Mouse (Mus musculus): ENCODE measurements around the gene Ccdc8.
A peak's percentile ranks its signal among the peaks of the same experiment; 100 is the strongest.

The Ccdc8 gene

GRCm38 (mm10) chr7:16976298-16976697, 16.2 kb upstream of the Ccdc8 start:
- DNase-seq (ENCODE audit: low read depth, low spot score), result no peak

- DNase-seq (ENCODE audit: low read depth, low spot score), result no peak
Observed at GRCm38 (mm10) chr7:16978173-16978572, 14.3 kb upstream of the Ccdc8 start.

- no peak for DNase-seq (ENCODE audit: low read depth, low spot score)
Observed at GRCm38 (mm10) chr7:16978593-16978992, 13.9 kb upstream of the Ccdc8 start.

GRCm38 (mm10) chr7:16980348-16980747, 12.2 kb upstream of the Ccdc8 start:
- DNase-seq (ENCODE audit: low read depth, low spot score), result peak; percentile 57

- DNase-seq (ENCODE audit: low read depth, low spot score), result no peak
Observed at GRCm38 (mm10) chr7:16982859-16983568, 9.5 kb upstream of the Ccdc8 start, which contains the start of gene Gm42372. Gm42372 (plus strand) TSS chr7:16983086.

- DNase-seq (ENCODE audit: low read depth, low spot score), result no peak
Observed at GRCm38 (mm10) chr7:16987541-16988149, 4.9 kb upstream of the Ccdc8 start.

- no peak for DNase-seq (ENCODE audit: low read depth, low spot score)
Observed at GRCm38 (mm10) chr7:16988405-16988804, 4.1 kb upstream of the Ccdc8 start.

GRCm38 (mm10) chr7:16990006-16990744, 2.3 kb upstream of the Ccdc8 start:
- no peak for DNase-seq (ENCODE audit: low read depth, low spot score)

- DNase-seq (ENCODE audit: low read depth, low spot score), result no peak
Observed at GRCm38 (mm10) chr7:16991681-16992450, 642 bp upstream of the Ccdc8 start.

GRCm38 (mm10) chr7:16993651-16994399, 1.3 kb downstream of the Ccdc8 start:
- DNase-seq (ENCODE audit: low read depth, low spot score), result no peak

GRCm38 (mm10) chr7:16994400-16994799, 1.9 kb downstream of the Ccdc8 start:
- no peak for DNase-seq (ENCODE audit: low read depth, low spot score)

GRCm38 (mm10) chr7:16995345-16995744, 2.8 kb downstream of the Ccdc8 start:
- DNase-seq (ENCODE audit: low read depth, low spot score), result no peak

GRCm38 (mm10) chr7:16999233-16999632, 6.7 kb downstream of the Ccdc8 start:
- DNase-seq (ENCODE audit: low read depth, low spot score), result no peak

GRCm38 (mm10) chr7:16999650-17000049, 7.1 kb downstream of the Ccdc8 start:
- peak; percentile 76 for DNase-seq (ENCODE audit: low read depth, low spot score)

- DNase-seq (ENCODE audit: low read depth, low spot score), result peak; percentile 87
Observed at GRCm38 (mm10) chr7:17002375-17003195, 10.1 kb downstream of the Ccdc8 start.

- no peak for DNase-seq (ENCODE audit: low read depth, low spot score)
Observed at GRCm38 (mm10) chr7:17003230-17003960, 10.9 kb downstream of the Ccdc8 start.

GRCm38 (mm10) chr7:17004716-17005115, 12.2 kb downstream of the Ccdc8 start:
- DNase-seq (ENCODE audit: low read depth, low spot score), result no peak

- peak; percentile 56 for DNase-seq (ENCODE audit: low read depth, low spot score)
Observed at GRCm38 (mm10) chr7:17007300-17007699, 14.8 kb downstream of the Ccdc8 start.

- DNase-seq (ENCODE audit: low read depth, low spot score), result no peak
Observed at GRCm38 (mm10) chr7:17009326-17010009, 17.0 kb downstream of the Ccdc8 start.
